Mouse (Mus musculus) left cerebral cortex, postnatal 4 days (tissue): ENCODE results near the gene Lyar. TPM values are rescaled to one million over a fixed set of nuclear protein-coding genes. Genes with fewer than 3 reads are reported as not detected.

Experiments
- DNase-seq: peaks from one replicate; pipeline ENCODE4 v3.0.0-alpha.2; 2022
- intact Hi-C: fragments of 180-260 bp; cut with DNase I; formaldehyde crosslinking; loops from one replicate; pipeline ENCODE4 v1.15.1; 2025
- total RNA-seq, 2 experiments: library from RNA; stranded (reverse); gene quantifications; 2 replicates each; pipeline ENCODE4 v1.2.3; 2021

Gene Lyar
- total RNA-seq, 2 experiments from 2014 or later = 18.0 to 23.2 TPM

DNA sequence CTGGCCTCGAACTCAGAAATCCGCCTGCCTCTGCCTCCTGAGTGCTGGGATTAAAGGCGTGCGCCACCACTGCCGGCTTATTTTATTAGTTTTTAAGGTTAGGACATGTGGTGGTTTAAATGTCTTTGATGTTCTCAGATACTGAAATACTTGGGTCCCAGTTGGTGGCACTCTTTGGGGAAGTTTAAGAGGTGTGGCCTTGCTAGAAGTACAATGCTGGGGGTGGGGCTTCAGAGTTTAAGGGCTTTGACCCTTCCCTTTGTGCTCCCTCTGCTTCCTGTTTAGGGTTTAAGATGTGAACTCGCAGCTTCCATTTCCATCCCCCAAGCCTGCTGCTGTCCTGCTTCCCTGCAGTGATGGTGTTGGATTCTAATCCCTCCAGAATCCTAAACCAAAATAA, 21.7 kb downstream of the Lyar start:
- intact Hi-C loops = no loop called here
- DNase-seq = no peak

DNA sequence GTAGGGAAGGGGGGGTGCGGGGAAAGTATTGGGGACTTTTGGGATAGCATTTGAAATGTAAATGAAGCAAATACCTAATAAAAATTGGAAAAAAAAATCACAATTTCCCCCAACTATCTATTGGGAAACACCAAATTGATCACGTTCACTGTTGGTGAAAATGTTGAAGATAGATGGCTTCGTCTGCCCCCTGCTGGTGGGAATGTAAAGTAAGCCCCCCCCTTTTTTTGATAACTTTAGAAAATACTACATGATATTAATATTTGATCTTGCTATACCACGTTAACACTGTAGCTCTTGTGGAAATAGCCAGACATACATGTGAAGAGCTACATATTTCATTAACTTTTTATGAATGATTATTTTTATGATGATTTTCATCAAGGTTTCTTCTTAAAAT, 34.9 kb downstream of the Lyar start:
- intact Hi-C loops = no loop called here
- no peak for DNase-seq

DNA sequence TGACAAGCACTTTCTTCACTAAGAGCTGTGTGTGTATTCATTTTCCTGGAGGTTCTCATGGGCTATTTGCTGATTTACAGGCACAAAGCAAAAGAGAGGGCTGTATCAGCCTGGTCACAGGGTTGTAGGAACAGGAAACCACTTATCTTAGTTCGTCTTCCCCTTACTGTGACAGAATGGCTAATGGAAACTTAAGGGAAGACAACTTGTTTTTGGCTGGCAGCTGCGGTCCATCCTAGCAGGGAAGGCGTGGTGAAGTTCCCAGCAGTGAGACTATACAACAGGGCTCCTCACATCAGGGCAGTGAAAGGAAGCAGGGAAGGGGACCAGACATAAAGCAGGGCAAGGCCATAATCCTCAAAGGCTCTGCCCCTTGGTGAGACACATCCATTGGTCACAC, 35.4 kb downstream of the Lyar start:
- intact Hi-C loops = no loop called here
- no peak for DNase-seq

DNA sequence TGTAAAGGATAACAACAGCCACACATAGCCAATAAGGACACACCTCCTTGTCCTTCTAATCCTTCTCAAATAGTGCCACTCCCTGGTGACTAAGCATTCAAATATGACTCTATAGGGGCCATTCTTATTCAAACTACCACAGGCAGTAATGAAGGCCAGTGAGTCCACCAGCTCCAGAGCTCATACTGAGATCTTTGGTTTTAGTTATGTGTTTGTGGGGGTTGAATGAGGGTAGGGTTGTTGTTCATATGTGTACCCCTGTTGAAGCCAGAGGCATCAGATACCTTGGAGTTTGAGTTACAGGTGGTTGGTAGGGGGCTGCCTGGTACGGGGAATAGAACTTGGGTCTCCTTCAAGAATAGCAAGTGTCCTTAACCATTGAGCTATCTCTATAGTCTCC, 36.3 kb downstream of the Lyar start:
- no peak for DNase-seq
- intact Hi-C loops = no loop called here

DNA sequence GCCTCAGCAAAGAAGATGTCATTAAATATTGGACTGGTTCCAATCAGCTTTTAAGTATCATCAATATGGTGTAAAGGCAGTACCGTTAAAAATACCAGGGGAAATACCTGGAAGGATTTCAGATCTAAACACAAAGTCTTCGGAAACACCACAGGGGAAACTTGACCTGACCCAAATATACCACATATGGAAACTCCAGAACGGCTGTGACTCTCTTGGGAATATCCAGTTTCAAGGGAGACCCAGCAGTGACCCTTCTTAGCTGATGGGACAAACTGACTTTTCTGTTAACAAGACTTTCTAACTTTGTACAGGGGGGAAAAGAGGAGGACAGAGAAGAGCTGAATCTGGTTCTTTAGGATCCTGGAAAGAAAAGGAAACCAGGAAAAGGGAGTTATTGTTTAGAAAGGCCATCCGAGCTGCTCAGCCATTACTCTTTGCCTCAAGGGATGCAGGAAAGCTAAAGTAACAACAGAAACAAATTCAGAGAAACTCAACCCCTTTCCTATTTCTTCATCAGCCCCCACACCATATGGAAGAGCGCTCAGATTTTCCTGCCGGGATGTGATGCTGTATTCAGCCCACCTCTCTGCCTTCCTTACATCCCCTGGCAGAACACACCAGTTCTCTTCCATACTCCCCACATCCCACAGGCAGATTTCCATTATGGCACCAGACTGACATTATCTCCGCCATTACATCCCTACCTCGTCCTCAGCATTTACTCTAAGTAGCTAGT, 37.9 kb downstream of the Lyar start:
- DNase-seq = no peak
- intact Hi-C loops = no loop called here

DNA sequence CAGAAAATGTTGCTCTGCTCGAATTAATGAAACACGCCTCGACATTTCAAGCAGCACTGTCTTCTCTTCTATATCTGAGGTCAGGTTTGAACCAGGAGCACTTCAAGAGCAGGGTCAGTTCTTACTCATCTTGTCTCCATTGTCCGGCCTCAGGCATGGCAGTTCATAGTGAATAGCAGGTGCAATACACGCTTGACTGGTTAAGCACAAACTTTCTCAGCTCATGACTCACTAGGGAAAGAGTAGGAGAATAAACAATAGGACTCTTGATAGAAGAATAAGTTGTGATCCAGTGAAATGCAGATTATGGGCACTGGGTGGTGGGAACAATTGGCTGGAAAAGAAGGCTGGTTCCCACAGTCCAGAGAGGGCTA, 38.5 kb downstream of the Lyar start:
- intact Hi-C loops = no loop called here
- no peak for DNase-seq

DNA sequence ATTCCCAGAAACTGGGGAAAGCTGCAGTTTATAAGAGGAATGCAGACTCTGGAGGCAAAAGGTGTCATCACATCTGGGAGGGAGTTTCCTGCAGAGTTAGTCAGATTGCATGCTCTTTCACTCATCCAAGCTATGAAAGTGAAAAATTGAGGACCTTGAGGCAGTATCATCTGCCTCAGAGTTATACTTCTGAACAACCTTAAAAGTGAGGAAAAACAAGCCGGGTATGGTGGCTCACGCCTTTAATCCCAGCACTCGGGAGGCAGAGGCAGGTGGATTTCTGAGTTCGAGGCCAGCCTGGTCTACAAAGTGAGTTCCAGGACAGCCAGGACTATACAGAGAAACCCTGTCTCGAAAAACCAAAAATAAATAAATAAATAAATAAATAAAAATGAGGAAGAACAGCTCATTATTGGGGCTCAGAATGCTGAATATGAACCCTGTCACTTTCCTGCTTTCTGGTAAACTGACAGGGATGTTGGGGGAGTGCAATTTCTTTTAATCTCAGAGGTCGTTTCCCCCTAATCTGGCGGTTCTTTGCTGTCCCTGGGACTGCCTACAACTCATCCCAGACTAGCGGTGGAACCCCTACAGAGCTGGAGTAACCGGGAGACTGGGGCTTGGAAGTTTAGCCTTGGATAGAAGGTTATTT, 39.3 kb downstream of the Lyar start:
- intact Hi-C loops = no loop called here
- no peak for DNase-seq

DNA sequence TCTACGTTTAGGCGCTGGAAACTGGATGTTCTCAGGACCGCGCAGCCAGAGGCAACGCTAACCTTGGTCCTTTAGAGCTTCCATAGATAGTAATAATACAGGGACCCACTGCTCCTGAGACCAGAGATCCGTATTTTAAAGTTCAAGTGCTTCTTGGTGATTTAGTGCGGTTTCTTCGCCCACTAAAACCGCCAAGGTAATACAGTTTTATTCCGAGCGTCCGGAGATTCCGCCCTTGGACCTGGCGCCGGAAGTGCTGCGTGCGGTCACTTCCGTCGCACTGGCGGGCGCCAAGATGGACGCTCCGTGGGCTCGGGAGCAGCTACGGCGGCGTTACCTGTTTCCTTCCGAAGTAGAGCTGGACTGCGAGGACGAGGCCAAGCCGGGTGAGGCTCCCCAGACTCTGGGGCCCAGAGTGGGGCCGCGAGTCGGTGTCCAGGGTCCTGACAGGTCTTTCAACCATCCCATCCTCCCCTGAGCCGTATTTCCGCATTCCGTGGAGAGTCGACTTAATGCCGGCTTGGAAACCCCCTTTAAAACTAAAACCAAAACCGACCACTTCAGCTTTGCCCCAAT, 39.9 kb downstream of the Lyar start, which contains the start of gene Tmem128:
Tmem128 (plus strand) TSS at position 79 of the 576 bp plus-strand sequence.
- intact Hi-C loops = no loop called here
- peak; percentile 59 for DNase-seq

DNA sequence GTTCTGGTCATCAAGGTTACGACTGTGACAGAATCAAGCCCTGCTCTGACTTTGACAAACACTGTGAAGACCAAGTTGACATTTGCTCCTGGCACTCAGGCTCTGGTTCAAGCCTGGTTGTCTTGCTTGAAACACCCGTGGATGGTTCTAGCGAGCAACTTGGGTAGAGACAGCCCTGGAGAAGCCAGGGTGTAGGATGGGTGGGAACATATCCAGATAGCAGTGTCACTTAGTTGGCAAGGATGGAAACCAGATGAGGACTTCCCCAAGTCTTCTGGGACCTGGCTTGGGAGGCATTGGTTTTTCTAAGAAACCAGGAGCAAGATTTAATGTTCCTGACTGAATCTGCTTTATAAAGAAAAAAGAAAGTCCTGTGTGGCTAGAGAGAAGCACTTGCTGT, 50.7 kb downstream of the Lyar start:
- intact Hi-C loops = no loop called here
- DNase-seq = no peak

DNA sequence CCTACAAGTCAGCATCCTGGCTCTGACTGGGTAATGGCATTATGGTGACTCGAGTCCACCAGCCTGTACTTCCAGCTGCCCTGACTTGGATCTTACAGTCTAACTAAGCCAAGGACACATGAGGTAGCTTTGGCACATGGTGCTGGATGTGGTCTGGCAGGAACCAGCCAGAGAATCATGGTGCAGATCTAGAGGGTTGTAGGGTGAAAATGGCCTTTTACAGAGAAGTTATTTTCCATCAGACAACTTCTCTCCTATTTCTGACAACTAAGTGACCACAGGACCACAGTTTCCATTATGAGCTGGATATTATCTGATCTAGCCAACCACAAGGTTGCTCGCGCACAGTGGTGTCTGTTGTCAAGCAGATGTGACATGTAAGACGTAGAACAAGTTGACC, 53.6 kb downstream of the Lyar start:
- no peak for DNase-seq
- intact Hi-C loops = no loop called here

DNA sequence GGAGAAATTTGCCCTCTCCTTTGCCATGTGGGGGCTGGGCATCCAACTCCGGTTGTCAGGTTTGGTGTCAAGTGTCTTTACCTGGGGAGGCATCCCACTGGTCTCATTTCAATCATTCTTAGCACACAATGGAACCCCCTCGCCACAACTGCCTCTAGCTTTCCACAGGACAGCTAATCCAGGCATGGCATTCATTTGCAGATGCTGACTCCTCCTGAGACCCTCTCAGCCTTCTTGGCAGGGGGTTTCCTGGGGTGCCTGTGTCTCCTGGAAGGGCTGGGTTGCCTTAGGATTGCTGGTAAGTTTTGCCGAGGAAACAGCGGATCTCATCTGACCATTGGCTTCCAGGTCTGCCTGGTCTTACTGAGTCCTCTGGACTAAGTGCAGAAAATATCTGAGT, 55.5 kb downstream of the Lyar start, which contains the start of gene Otop1:
Otop1 (plus strand) TSS at position 202 of the 400 bp plus-strand sequence.
- DNase-seq = no peak
- intact Hi-C loops = no loop called here

DNA sequence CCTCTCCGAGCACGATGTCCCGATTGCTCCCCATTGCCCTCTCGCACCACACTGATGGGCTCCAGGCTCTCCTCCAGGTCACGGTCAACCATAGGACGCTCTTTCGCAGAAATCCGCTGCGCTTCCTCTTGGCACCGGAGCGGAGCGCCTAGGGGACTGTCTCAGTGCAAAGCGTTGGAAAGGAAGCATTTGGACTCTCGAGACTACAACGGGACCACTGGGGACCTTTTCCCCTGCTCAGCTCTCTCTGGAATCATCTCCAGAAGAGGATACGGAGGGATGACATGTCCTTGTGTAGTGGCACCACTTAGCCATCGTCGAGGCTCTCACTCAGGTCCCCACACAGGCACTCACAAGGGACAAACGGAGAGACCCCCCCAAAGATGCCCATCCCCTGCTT, 56.2 kb downstream of the Lyar start:
- intact Hi-C loops = no loop called here
- no peak for DNase-seq

DNA sequence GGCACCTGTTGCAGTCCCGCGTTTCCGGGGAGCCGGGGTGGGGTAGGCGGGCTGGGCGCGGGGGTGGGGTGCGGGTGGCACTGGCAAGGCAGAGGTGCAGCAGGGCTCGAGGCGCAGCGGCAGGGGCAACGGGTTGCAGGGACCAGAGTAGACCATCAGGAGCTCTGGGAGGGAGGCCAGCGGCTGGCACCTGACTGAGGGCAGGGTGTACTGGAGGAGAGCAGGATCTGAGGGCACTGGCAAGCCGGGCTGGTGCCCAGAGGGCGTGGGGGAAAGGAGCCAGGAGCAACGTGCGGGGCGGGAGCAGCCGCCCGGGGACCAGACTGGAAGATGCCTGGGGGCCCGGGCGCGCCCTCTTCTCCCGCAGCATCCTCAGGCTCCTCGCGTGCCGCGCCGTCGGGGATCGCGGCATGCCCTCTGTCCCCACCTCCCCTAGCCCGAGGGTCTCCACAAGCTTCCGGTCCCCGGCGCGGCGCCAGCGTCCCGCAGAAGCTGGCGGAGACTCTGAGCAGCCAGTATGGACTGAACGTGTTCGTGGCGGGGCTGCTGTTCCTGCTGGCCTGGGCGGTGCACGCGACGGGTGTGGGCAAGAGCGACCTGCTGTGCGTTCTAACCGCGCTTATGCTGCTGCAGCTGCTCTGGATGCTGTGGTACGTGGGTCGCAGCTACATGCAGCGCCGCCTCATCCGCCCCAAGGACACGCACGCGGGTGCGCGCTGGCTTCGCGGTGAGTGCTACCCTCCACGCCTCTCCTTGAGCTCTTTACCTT, 57.0 kb downstream of the Lyar start:
- DNase-seq = peak; percentile 14
- intact Hi-C loops = no loop called here

DNA sequence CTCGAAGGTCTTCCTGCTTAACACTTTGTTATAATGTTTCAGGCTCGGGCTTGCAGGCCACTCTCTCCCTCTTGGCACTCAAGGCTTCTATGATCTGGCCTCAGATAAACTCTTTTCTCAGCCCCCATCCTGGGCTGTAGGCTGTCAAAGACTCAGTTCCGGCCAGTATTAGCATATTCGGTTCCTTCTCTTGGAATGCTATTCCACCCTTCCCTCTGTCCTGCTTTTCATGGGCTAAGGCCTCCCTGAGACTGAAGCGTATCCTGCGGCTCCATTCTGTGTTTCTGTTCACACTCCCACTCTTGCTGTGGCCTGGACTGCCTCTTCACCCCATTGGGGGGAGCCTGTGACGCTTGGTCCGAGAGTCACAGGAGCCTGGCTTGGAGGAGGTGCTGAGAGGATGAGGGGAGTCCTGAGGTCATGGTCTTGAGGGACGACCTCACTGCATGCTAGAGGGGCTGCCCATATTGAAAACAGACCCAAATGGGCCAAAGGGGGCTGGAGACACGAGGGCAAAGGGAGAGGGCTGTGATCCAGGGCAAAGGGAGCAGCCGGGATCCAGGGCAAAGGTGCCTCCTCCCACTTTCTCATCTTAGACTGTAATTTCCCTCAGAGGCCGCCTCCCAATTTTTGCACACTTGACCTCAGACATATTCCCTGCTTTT, 57.8 kb downstream of the Lyar start:
- intact Hi-C loops = no loop called here

DNA sequence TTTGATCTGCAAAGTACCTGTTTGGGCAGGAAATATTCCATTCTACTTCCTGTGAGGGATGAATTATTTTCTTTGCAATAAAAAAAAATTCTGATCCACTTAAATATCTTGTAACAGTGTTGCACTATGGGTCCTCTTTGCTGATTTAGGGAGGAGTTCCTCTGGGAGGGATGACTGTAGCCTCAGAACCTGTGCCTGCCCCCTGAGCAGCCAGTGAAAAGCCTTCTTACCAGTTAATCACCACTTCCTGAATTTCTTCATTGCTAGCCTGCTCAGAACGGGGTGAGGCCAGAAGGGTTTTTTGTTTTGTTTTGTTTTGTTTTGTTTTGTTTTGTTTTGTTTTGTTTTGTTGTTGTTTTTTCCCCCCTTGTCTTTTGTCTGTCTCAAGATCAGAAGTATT, 59.8 kb downstream of the Lyar start:
- no peak for DNase-seq
- intact Hi-C loops = no loop called here

More for the DNA sequence above, 57.8 kb downstream of the Lyar start:
- DNase-seq = no peak

Other genes starting within 250 kb of the Lyar start
- 10 to 100 TPM; 28.9 to 29.1 TPM for gene Stx18, start 181.7 kb upstream of the Lyar start, total RNA-seq
- gene Nsg1, start 60.6 kb upstream of the Lyar start, total RNA-seq = 1,000 to 10,000 TPM; 1,267 to 1,299 TPM
- 10 to 100 TPM; 25.1 to 27.2 TPM for gene Zbtb49, start within 50 bp of the Lyar start, total RNA-seq
- 10 to 100 TPM; 40.1 to 41.0 TPM for gene Tmem128, start 39.7 kb downstream of the Lyar start, total RNA-seq
- gene Otop1, start 55.5 kb downstream of the Lyar start, total RNA-seq = not detected
- 1 to 10 TPM; 1.3 to 1.4 TPM for gene Drd5, start 98.9 kb downstream of the Lyar start, total RNA-seq